Mouse (Mus musculus): Measurements from ENCODE around the gene Eif2ak4.
A peak's percentile ranks its signal among the peaks of the same experiment; 100 is the strongest.

The Eif2ak4 gene

DNA sequence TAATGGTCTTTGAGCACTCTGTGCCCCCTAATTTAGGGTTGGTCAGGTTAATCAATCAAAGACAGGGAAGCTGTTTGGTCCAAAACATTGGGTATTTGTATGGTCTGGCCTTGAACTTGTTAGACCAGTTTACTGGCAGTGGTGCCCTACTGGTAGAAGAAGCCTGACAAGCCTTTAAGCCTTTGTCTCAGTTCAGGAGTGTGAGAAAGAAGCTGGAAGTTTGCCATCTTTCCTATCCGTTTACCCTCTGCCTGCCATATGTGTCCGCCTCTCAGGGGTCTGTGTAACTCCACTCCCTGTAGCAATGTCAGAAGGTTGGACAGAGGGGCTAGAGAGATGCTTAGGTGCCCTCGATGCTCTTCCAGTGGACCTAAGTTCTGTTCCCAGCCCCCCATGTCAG lies 76.0 kb downstream of the Eif2ak4 start:
- DNase-seq (ENCODE audit: low read depth, low spot score), result no peak

DNA sequence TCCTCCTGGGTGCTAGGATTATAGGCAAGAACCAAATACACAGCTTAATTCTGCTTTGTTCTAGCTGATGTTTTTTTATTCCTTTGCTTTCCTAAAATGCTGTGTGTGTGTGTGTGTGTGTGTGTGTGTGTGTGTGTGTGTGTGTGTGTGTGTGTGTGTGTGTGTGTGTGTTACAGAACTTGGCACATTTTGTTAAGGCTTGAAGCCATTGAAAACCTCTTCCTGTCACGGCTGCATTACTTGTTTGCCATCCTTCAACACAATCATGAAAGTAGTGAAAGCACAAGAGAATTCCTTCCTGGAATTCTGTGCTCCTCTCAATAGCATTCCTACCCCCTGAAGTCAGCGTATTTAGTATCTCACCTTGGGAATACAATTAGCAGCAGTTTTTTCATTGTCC lies 77.5 kb downstream of the Eif2ak4 start:
- no peak for DNase-seq (ENCODE audit: low read depth, low spot score)

DNA sequence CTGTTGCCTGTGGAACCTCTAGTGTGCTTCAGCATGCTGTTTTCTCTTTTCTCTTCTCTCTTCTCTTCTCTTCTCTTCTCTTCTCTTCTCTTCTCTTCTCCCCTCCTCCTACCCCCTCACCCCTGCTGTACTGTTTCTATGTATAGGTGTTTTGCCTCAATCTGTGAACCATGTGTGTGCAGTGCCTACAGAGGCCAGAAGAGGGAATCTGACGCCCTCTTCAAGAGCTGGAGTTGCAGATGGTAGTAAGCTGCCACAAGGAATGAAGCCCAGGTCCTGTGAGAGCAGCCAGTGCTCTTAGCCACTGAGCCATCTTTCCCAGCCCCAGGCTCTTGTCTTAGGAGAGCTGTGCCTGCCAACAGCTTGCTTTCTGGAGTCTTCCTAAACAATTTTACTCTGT lies 78.2 kb downstream of the Eif2ak4 start:
- DNase-seq (ENCODE audit: low read depth, low spot score), result no peak

- no peak for DNase-seq (ENCODE audit: low read depth, low spot score)
Observed at GRCm38 (mm10) chr2:118468354-118468753, 79.9 kb downstream of the Eif2ak4 start.

GRCm38 (mm10) chr2:118478833-118479549 lies 90.6 kb downstream of the Eif2ak4 start:
- DNase-seq (ENCODE audit: low read depth, low spot score), result peak; percentile 29

- peak; percentile 99 for DNase-seq (ENCODE audit: low read depth, low spot score)
Observed at GRCm38 (mm10) chr2:118479550-118479909, 91.1 kb downstream of the Eif2ak4 start, which contains the start of gene Srp14. Gene Srp14, minus strand, starts transcription at chr2:118479711.

GRCm38 (mm10) chr2:118480886-118481285 lies 92.5 kb downstream of the Eif2ak4 start:
- no peak for DNase-seq (ENCODE audit: low read depth, low spot score)

DNA sequence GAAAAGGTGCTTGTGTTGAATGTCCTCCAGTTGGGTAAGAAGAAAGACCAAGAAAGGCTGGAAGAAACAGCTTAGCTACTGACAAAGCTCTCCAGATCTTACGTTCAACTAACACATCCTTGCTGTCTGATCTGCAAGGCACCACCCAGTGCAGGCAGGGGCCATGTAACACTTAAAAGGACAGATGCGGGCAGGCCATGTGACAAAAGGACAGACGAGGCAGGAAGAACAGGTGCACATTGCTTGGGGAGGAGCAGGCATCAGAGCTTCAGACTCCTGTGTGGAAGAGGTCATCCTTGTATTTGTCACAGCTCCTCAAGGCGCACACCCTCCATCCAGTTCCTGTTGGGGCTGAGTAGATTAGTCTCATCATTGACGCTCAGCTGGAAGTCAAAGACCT lies 94.6 kb downstream of the Eif2ak4 start:
- DNase-seq (ENCODE audit: low read depth, low spot score), result no peak

DNA sequence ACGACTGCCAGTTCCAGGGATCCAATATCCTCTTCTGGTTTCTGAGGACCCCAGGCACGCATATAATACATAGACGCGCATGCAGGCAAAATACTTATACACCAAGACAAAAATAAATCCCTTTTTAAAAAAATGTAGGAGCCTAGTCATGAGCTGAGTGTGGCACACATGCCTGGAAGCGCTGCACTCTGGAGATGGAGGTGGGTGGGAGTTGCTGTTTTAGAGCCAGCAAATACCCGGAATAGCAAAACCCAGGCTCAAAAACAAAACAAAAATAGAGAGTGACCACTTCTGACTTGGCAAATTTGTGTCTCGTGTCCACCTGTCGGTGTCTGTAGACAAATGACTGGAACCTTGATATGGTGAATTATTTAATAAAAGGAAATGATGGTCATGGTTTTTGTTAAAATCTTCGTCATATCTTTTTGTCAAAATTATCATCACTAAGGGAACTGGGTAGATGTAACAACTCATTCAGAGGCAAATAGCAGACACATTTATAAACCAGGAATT lies 96.0 kb downstream of the Eif2ak4 start:
- no peak for DNase-seq (ENCODE audit: low read depth, low spot score)

GRCm38 (mm10) chr2:118485415-118485814 lies 97.0 kb downstream of the Eif2ak4 start:
- DNase-seq (ENCODE audit: low read depth, low spot score), result no peak

DNA sequence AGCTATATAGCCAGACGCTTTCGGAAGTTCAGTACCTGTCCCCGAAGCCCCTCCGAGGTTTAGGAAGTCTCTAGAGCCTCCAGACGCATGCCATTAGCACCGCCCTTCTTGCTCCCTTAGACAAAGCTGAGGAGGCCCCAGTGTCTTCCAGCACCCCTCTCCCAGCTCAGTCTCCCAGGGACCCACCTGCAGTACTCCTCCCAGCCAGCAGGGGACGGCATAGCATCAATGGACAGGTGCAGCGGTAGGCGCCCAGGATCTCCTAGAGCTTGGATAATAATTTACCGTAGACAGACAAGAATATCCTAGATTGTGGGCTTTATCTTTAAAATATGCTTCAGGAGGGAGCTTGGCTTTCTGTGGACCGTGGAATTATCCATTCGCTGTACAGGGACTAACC lies 98.5 kb downstream of the Eif2ak4 start:
- peak; percentile 88 for DNase-seq (ENCODE audit: low read depth, low spot score)

DNA sequence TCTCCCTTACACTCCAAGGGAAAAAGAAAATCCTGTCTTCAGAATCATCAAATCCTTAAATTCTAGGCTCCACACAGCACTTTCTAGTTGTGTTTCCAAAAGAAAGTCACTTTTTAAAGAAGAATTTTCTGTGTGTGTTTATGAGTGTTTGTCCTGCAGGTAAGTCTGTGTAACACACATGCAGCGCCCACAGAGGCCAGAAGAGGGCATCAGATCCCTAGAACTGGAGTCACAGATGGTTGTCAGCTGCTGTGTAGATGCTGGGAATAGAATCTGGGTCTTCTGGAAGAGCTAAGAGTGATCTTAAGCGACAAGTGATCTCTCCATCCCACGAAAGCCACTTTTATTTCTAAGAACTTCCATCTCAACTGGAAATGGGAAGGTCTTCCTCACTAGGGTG lies 99.4 kb downstream of the Eif2ak4 start:
- DNase-seq (ENCODE audit: low read depth, low spot score), result peak; percentile 78

GRCm38 (mm10) chr2:118490241-118491091 lies 102.0 kb downstream of the Eif2ak4 start:
- DNase-seq (ENCODE audit: low read depth, low spot score), result peak; percentile 59

DNA sequence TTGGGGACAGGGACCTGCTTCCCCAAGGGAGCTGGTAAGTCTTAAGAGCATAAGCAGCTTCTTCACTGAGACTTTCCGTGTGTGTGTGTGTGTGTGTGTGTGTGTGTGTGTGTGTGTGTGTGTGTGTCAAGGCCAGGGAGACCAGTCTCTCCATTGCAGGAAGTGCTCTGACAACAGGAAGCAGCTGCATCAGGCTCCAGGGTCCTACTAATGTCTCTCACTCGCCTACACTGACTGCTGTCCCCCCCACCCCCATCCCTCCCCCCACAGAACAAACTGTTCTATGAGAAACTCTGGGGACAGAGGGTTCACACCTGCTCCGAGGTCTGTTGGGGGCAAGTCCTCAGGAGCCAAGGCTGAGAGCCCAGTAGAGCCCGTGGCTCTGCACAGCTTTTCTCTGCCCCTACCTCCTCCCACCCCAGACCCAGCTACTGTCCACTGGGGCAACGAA lies 102.9 kb downstream of the Eif2ak4 start:
- DNase-seq (ENCODE audit: low read depth, low spot score), result peak; percentile 71

DNA sequence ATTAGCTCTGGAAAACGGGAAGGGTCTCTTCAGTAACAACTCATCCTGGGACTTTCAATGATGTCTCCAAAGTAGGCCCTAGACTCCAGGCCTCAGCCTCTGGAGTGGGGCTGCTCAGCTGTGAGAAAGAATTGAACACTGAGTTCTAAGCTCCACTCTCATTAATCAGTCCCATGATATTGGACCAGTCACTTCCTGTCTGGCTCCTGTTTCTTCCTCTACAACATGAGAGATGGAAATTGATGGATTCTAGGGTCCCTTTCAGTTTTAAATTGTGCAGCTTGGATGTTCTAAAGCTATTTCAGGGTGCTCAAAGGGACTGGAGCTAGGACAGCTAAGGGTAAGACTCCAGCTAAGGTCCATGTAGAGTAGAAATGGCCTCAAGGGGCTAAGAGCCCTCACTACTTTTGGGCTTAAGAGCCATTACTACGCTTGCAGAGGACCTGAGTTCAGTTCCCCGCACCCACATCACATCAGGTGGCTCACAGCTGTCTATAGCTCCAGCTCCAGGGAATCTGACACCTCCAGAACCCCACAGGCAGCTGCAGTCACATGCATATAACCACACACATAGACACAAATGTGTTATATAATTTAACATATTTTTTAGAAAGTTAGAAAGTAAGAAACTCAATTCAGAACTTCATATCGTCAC lies 103.5 kb downstream of the Eif2ak4 start:
- no peak for DNase-seq (ENCODE audit: low read depth, low spot score)

GRCm38 (mm10) chr2:118495024-118495423 lies 106.6 kb downstream of the Eif2ak4 start:
- DNase-seq (ENCODE audit: low read depth, low spot score), result peak; percentile 29

GRCm38 (mm10) chr2:118497890-118498289 lies 109.5 kb downstream of the Eif2ak4 start:
- no peak for DNase-seq (ENCODE audit: low read depth, low spot score)

GRCm38 (mm10) chr2:118498476-118498875 lies 110.1 kb downstream of the Eif2ak4 start:
- DNase-seq (ENCODE audit: low read depth, low spot score), result no peak

DNA sequence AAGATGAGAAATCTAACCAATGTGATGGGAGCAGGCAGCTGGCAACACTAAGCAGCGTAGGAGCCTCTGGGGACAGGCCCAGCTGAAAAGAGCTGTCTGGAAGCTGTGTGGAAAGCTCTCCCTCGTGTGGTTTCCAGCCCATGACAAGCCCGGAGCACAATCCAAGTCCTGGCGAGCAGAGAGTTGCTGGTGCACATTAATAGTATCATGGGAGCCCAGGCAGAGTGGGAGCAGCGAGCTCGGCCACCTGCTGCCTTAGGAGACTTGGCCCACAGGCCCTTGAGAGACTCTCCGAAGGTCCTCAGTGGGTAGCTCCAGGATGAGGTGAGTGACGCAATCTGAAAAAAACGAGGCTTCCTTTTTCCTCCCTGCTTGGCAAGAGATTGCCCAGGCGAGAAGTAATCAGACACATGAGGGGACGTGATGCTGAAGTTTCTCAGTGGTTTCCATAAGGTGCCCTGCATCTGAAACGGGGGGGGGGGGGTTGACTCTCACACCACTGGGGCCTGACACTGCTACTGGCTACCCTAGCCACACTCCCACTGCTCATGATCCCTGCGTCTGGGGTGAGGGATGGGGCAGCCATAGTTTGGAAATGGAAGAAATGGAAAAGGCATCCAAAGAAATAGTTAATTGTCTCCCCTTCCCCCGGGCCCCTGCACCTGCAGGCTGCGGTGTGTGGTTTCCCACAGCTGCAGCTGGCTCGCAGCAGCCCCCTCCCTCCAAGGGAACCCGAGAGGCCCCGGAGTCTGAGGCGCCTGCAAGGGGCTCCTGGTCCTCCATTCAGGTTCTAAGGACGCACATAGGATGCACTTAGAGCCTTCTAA lies 110.9 kb downstream of the Eif2ak4 start:
- peak; percentile 45 for DNase-seq (ENCODE audit: low read depth, low spot score)

DNA sequence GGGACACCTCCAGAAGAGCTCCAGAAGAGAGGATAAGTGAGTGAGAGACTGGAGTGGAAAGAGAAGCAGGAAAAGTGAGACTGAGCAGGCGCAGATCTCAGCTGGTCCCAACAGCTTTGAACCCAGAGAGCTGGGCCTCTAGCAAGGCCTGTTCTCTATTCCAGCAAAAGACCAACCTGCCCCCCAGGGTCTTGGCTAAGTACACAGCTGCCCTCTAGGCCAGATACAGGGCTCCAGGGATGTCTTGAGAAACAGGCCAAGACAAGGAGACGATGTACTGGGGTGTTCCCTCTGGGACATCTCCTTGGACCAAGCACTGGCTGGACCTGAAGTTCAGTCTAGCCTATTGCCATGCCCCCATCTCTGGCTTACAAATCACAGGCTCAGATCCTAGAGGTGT lies 111.8 kb downstream of the Eif2ak4 start:
- DNase-seq (ENCODE audit: low read depth, low spot score), result no peak

GRCm38 (mm10) chr2:118507126-118507525 lies 118.7 kb downstream of the Eif2ak4 start:
- no peak for DNase-seq (ENCODE audit: low read depth, low spot score)

Measured in CD4-positive, CD25-positive, alpha-beta regulatory T cell, adult 2 months (primary cell).